Mouse (Mus musculus): Measurements from ENCODE around the gene Eif3i. TPM values are rescaled to one million over a fixed set of nuclear protein-coding genes. Genes with fewer than 3 reads are reported as not detected.

Eif3i gene
- total and polyA plus RNA-seq, 3 experiments = 396 to 766 (median 730) TPM

DNA sequence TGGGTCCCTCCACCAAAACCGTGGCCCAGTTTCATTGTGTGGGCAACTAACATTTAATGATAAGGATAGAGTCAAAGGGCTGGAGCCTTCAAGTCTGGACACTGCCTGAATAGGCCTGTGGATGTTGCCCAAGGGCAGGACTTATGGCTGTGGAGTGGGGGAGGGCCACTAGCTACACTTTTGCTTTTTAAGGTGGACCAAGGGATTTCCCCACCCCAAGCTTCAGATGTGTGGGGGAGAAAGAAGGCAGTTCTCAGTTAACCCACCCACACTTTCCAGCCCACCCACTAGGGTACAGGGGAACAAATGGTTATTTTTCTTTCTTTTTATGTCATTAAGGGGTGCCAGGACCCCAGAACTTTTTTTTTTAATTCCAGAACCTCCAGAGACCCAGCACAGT, 16.1 kb downstream of the Eif3i start:
- Histone ChIP-seq H3K27me3 (ENCODE audit: control insufficient read depth in 1 of 2, insufficient read depth in 2 of 2, low read length in 2 of 2) (no peaks in the 10 kb centered on the region), H3K79me2 (ENCODE audit: control insufficient read depth, insufficient read depth, low read length, poor library complexity) (no peaks in the 10 kb centered on the region; the same call in 1 of the 2 replicates), H3K27ac (ENCODE audit: control insufficient read depth, low read depth, low read length) (no peak overlapping the region), H3K4me3 (ENCODE audit: control insufficient read depth in 1 of 2, insufficient read depth in 1 of 2, low read depth in 2 of 2, low read length in 2 of 2) (0 out of 4 replicates have a peak overlapping the region, but pooled peaks of 1 of the 2 experiments have one; percentile 64), H3K9ac (ENCODE audit: control insufficient read depth, low read depth, low read length, poor library complexity, severe bottlenecking) (peak overlapping the region; percentile 64), H3K36me3 (ENCODE audit: control insufficient read depth in 1 of 2, insufficient read depth in 2 of 2, low read length in 2 of 2) (no peaks in the 10 kb centered on the region), H3K4me1 (ENCODE audit: control insufficient read depth in 1 of 2, insufficient read depth in 2 of 2, low read length in 2 of 2) (0 out of 4 replicates have a peak, but pooled peaks cover 0 to 6% of the 10 kb centered on the region in 2 experiments), H3K9me3 (replicated peaks; ENCODE audit: insufficient read depth, low read length) (no peaks in the 10 kb centered on the region)
- DNase-seq (ENCODE audit: low read depth, low spot score) = no peak
- no peak for TF ChIP-seq USF2 (IDR thresholded peaks at IDR 0.05; ENCODE audit: borderline replicate concordance in 1 of 2, insufficient read depth in 1 of 2, low read depth in 1 of 2, low read length in 2 of 2)
- TF ChIP-seq ELF1 (IDR thresholded peaks at IDR 0.05; ENCODE audit: low read depth, low read length) = no peak
- no peak for TF ChIP-seq ETS1 (IDR thresholded peaks at IDR 0.05; ENCODE audit: low read depth, low read length)
- no peak for TF ChIP-seq CTCF (IDR thresholded peaks at IDR 0.05 in 2 of 3, conservative IDR thresholded peaks at IDR 0.05 in 1 of 3; ENCODE audit: control insufficient read depth in 1 of 3, insufficient read depth in 1 of 3, low read depth in 2 of 3, low read length in 3 of 3, poor library complexity in 1 of 3, severe bottlenecking in 1 of 3)
- no peak for TF ChIP-seq HCFC1 (IDR thresholded peaks at IDR 0.05; ENCODE audit: low read depth, low read length)
- no peak for TF ChIP-seq MYC (IDR thresholded peaks at IDR 0.05; ENCODE audit: low read depth, low read length)
- TF ChIP-seq TCF12 (IDR thresholded peaks at IDR 0.05; ENCODE audit: low read depth, low read length) = no peak
- no peak for TF ChIP-seq POLR2AphosphoS2 (IDR thresholded peaks at IDR 0.05; ENCODE audit: low read length)
- no peak for TF ChIP-seq MXI1 (IDR thresholded peaks at IDR 0.05; ENCODE audit: low read depth, low read length)
- no peak for TF ChIP-seq MYB (IDR thresholded peaks at IDR 0.05; ENCODE audit: low read depth, low read length)
- no peak for TF ChIP-seq ZC3H11A (IDR thresholded peaks at IDR 0.05; ENCODE audit: low read depth, low read length)
- no peak for TF ChIP-seq MEF2A (IDR thresholded peaks at IDR 0.05; ENCODE audit: extremely low read depth, insufficient replicate concordance, low read depth, low read length, poor library complexity, severe bottlenecking)
- TF ChIP-seq NRF1 (IDR thresholded peaks at IDR 0.05; ENCODE audit: insufficient read depth, low read depth, low read length, poor library complexity, severe bottlenecking) = no peak
- TF ChIP-seq ZKSCAN1 (IDR thresholded peaks at IDR 0.05; ENCODE audit: low read depth, low read length) = no peak
- no peak for TF ChIP-seq GATA1 (IDR thresholded peaks at IDR 0.05; ENCODE audit: low read depth, low read length)
- no peak for TF ChIP-seq RCOR1 (IDR thresholded peaks at IDR 0.05; ENCODE audit: low read depth, low read length)
- TF ChIP-seq USF1 (IDR thresholded peaks at IDR 0.05; ENCODE audit: low read depth, low read length) = no peak
- TF ChIP-seq SIN3A (IDR thresholded peaks at IDR 0.05; ENCODE audit: low read length) = no peak

DNA sequence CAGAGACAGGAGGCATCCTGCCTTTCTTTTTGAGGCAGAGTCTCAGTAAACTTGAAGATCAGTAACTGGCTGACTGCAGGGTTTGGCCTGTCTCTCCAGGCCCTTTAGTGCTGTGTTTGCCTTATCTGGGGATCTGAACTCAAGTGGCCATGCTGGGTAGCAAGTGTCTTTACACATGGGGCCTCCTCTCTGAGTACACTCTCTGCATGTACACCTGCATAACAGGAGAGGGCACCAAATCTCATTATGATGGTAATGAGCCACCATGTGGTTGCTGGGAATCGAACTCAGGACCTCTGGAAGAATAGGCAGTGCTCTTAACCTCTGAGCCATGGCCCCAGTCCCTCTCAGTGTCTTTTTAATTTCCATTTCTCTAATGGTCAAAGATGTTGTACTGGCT, 18.2 kb downstream of the Eif3i start:
- H3K36me3 ChIP-seq (ENCODE audit: control insufficient read depth in 1 of 2, insufficient read depth in 2 of 2, low read length in 2 of 2) = no peaks in the 10 kb centered on the region
- no peaks in the 10 kb centered on the region for H3K9me3 ChIP-seq (replicated peaks; ENCODE audit: insufficient read depth, low read length)
- no peak overlapping the region for H3K4me3 ChIP-seq (ENCODE audit: control insufficient read depth in 1 of 2, insufficient read depth in 1 of 2, low read depth in 2 of 2, low read length in 2 of 2)
- DNase-seq (ENCODE audit: low read depth, low spot score) = peak; percentile 76
- no peaks in the 10 kb centered on the region for H3K27me3 ChIP-seq (ENCODE audit: control insufficient read depth in 1 of 2, insufficient read depth in 2 of 2, low read length in 2 of 2)
- H3K9ac ChIP-seq (ENCODE audit: control insufficient read depth, low read depth, low read length, poor library complexity, severe bottlenecking) = no peak overlapping the region
- peaks cover 0 to 13% of the 10 kb centered on the region in 2 experiments; a peak in 1 of 4 replicates for H3K4me1 ChIP-seq (ENCODE audit: control insufficient read depth in 1 of 2, insufficient read depth in 2 of 2, low read length in 2 of 2)
- TF ChIP-seq MXI1 (IDR thresholded peaks at IDR 0.05; ENCODE audit: low read depth, low read length) = no peak
- peak; percentile 39 for TF ChIP-seq GATA1 (IDR thresholded peaks at IDR 0.05; ENCODE audit: low read depth, low read length)
- TF ChIP-seq SMC3 (IDR thresholded peaks at IDR 0.05; ENCODE audit: low read depth, low read length) = peak; percentile 32; the same call in 1 of the 2 replicates
- TF ChIP-seq NELFE (IDR thresholded peaks at IDR 0.05; ENCODE audit: low read depth, low read length) = no peak
- no peak for TF ChIP-seq BHLHE40 (IDR thresholded peaks at IDR 0.05; ENCODE audit: borderline replicate concordance, low read depth, low read length)
- peak; percentile 15; the same call in 1 of the 2 replicates for TF ChIP-seq RAD21 (IDR thresholded peaks at IDR 0.05; ENCODE audit: low read depth, low read length)
- TF ChIP-seq MYC (IDR thresholded peaks at IDR 0.05; ENCODE audit: low read depth, low read length) = peak; percentile 74; the same call in 1 of the 2 replicates
- no peak for TF ChIP-seq TCF12 (IDR thresholded peaks at IDR 0.05; ENCODE audit: low read depth, low read length)
- TF ChIP-seq CTCF (IDR thresholded peaks at IDR 0.05 in 2 of 3, conservative IDR thresholded peaks at IDR 0.05 in 1 of 3; ENCODE audit: control insufficient read depth in 1 of 3, insufficient read depth in 1 of 3, low read depth in 2 of 3, low read length in 3 of 3, poor library complexity in 1 of 3, severe bottlenecking in 1 of 3) = peak; percentile 30 to 62 (median 39)
- TF ChIP-seq JUND (IDR thresholded peaks at IDR 0.05; ENCODE audit: low read depth, low read length) = no peak
- no peak for TF ChIP-seq MAFK (IDR thresholded peaks at IDR 0.05; ENCODE audit: borderline replicate concordance, low read depth, low read length)
- H3K27ac ChIP-seq (ENCODE audit: control insufficient read depth, low read depth, low read length) = no peak overlapping the region
- H3K79me2 ChIP-seq (ENCODE audit: control insufficient read depth, insufficient read depth, low read length, poor library complexity) = no peaks in the 10 kb centered on the region; the same call in 1 of the 2 replicates
